Mouse (Mus musculus) hindbrain, embryonic 15.5 days (tissue): Measurements from ENCODE around the gene Madcam1. TPM values are rescaled to one million over a fixed set of nuclear protein-coding genes. Genes with fewer than 3 reads are reported as not detected.

Experiments
- ATAC-seq: fragments of 200-750 bp; cut with Nextera tagmentation; 2 replicates; pipeline ENCODE4 v1.8.0; 2017; ENCODE audit warnings: low read depth, moderate number of reproducible peaks, moderate TSS enrichment; ENCODE audit not compliant: low FRiP score
- H3K27ac ChIP-seq: fragments of 300-500 bp; sonication (generic); replicated peaks from 2 replicates; pipeline ENCODE4 v1.5.1; 2015; ENCODE audit warnings: mild to moderate bottlenecking, inconsistent platforms
- H3K27me3 ChIP-seq: fragments of 300-500 bp; sonication (generic); 2 replicates; pipeline ENCODE4 v1.6.1; 2015; ENCODE audit warnings: control low read depth, inconsistent platforms
- H3K36me3 ChIP-seq: fragments of 300-500 bp; sonication (generic); 2 replicates; pipeline ENCODE4 v1.6.1; 2015; ENCODE audit warnings: control low read depth, inconsistent platforms
- H3K4me1 ChIP-seq: fragments of 300-500 bp; sonication (generic); replicated peaks from 2 replicates; pipeline ENCODE4 v1.6.1; 2015; ENCODE audit warnings: control low read depth, inconsistent platforms
- H3K4me2 ChIP-seq: fragments of 300-500 bp; sonication (generic); 2 replicates; pipeline ENCODE4 v1.6.1; 2015; ENCODE audit warnings: moderate library complexity, mild to moderate bottlenecking, inconsistent platforms
- H3K4me3 ChIP-seq: fragments of 300-500 bp; sonication (generic); 2 replicates; pipeline ENCODE4 v1.5.1; 2015; ENCODE audit warnings: mild to moderate bottlenecking, inconsistent platforms
- H3K9ac ChIP-seq: fragments of 300-500 bp; sonication (generic); 2 replicates; pipeline ENCODE4 v1.6.1; 2015; ENCODE audit warnings: inconsistent platforms
- H3K9me3 ChIP-seq: fragments of 300-500 bp; sonication (generic); 2 replicates; pipeline ENCODE4 v1.6.1; 2016; ENCODE audit warnings: control low read depth, inconsistent platforms
- WGBS: fragments of 180-500 bp; shearing (Covaris S2); methylation state at CpG from one replicate; pipeline ENCODE4 v1.1.7; 2015; 5-methylcytosine and 5-hydroxymethylcytosine counted together
- polyA plus RNA-seq: library from polyadenylated mRNA; unstranded; fragments of >200 nt; fragmentation: Nextera tagmentation; extraction: Ambion mirVana; gene quantifications from 2 replicates; pipeline ENCODE4 v1.2.1, GENCODE M21; 2015

Gene Madcam1
- polyA plus RNA-seq, 1 experiment from 2014 or later, result 0.87 TPM

DNA sequence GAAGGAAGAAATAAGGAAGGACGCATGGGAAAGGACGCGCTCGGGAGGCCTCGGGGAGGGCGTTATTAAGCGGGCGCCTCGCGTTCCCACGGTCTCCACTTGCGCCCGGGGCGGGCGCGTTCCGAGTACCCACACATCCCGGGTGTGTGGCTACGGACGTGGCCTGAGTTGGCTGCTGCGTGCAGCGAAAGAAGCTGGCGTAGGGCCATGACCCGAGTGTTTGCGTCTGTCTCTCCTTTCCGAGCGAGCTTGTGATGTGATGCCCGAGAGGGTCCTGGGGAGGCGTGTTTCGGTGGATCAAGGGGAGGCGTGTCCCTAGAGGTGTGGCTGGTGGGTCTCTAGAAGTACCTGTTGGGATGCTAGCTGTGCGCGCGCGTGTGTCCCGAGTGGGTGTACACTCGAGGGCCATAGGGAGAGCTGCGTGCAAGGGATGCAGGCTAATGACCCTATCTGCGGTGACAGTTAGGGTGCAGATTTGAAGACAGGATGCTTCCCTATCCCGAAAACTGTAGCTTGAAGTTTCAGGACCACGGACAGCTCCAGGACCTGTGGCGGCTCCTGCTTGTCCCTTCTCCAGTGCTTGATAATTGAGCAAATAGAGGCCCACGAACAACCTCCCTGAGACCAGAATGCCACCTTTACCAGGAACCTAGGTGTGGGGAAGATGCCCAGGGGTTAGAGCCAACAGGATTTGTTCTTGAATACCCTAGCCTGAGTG, 53.4 kb downstream of the Madcam1 start:
- ATAC-seq, result no peak
- 2% methylated on average over 43 of the region's 43 CpGs for WGBS
- Histone ChIP-seq H3K27ac (no peak overlapping the region), H3K36me3 (no peaks in the 10 kb centered on the region), H3K4me2 (peak overlapping the region; percentile 82), H3K27me3 (peaks cover 24% of the 10 kb centered on the region), H3K4me1 (peaks cover 33% of the 10 kb centered on the region), H3K4me3 (peak overlapping the region; percentile 86), H3K9me3 (no peaks in the 10 kb centered on the region), H3K9ac (peak overlapping the region; percentile 84)

Other genes starting within 250 kb of the Madcam1 start
- not detected in 2 replicates for gene Vmn2r83, start 195.8 kb upstream of the Madcam1 start, polyA plus RNA-seq
- 17.7 and 21.9 TPM in 2 replicates for gene Plpp2, start 130.8 kb upstream of the Madcam1 start, polyA plus RNA-seq
- 64.8 and 75.6 TPM in 2 replicates for gene Mier2, start 109.4 kb upstream of the Madcam1 start, polyA plus RNA-seq
- not detected in 2 replicates for gene Theg, start 77.2 kb upstream of the Madcam1 start, polyA plus RNA-seq
- gene C2cd4c, start 50.5 kb upstream of the Madcam1 start, polyA plus RNA-seq, result 0.54 and 0.60 TPM in 2 replicates
- gene Shc2, start 26.6 kb upstream of the Madcam1 start, polyA plus RNA-seq, result 28.1 and 28.5 TPM in 2 replicates
- 0.13 and 0.43 TPM in 2 replicates for gene Odf3l2, start 18.8 kb upstream of the Madcam1 start, polyA plus RNA-seq
- 102 and 107 TPM in 2 replicates for gene Tpgs1, start 4.8 kb downstream of the Madcam1 start, polyA plus RNA-seq
- gene Cdc34, start 17.6 kb downstream of the Madcam1 start, polyA plus RNA-seq, result 82.4 and 91.7 TPM in 2 replicates
- 1.3 and 1.4 TPM in 2 replicates for gene Gzmm, start 24.5 kb downstream of the Madcam1 start, polyA plus RNA-seq
- 985 and 993 TPM in 2 replicates for gene Bsg, start 39.9 kb downstream of the Madcam1 start, polyA plus RNA-seq
- 2.6 and 2.8 TPM in 2 replicates for gene Hcn2, start 52.1 kb downstream of the Madcam1 start, polyA plus RNA-seq
- 37.0 and 43.0 TPM in 2 replicates for gene Polrmt, start 82.0 kb downstream of the Madcam1 start, polyA plus RNA-seq
- 2.2 and 2.4 TPM in 2 replicates for gene Fgf22, start 90.5 kb downstream of the Madcam1 start, polyA plus RNA-seq
- 103 and 125 TPM in 2 replicates for gene Rnf126, start 102.4 kb downstream of the Madcam1 start, polyA plus RNA-seq
- gene Fstl3, start 112.7 kb downstream of the Madcam1 start, polyA plus RNA-seq, result 2.3 and 2.5 TPM in 2 replicates
- 0.27 and 0.28 TPM in 2 replicates for gene Prss57, start 126.4 kb downstream of the Madcam1 start, polyA plus RNA-seq
- 277 and 303 TPM in 2 replicates for gene Palm, start 129.0 kb downstream of the Madcam1 start, polyA plus RNA-seq
- 0.49 and 0.92 TPM in 2 replicates for gene Misp, start 156.4 kb downstream of the Madcam1 start, polyA plus RNA-seq
- gene Ptbp1, start 189.9 kb downstream of the Madcam1 start, polyA plus RNA-seq, result 74.8 and 77.1 TPM in 2 replicates
- 11.0 and 11.3 TPM in 2 replicates for gene Prtn3, start 209.9 kb downstream of the Madcam1 start, polyA plus RNA-seq
- gene Plppr3, start 210.1 kb downstream of the Madcam1 start, polyA plus RNA-seq, result 383 and 417 TPM in 2 replicates
- gene Elane, start 221.7 kb downstream of the Madcam1 start, polyA plus RNA-seq, result 0.16 TPM in 1 of 2 replicates, not detected in the other
- not detected in 2 replicates for gene Cfd, start 226.3 kb downstream of the Madcam1 start, polyA plus RNA-seq
- 51.2 and 54.2 TPM in 2 replicates for gene Med16, start 244.4 kb downstream of the Madcam1 start, polyA plus RNA-seq
- gene Gm26602, start 246.3 kb downstream of the Madcam1 start, polyA plus RNA-seq, result 3.0 TPM in 1 of 2 replicates, not detected in the other